Mouse (Mus musculus) T-helper 1 cell (primary cell): Measurements from ENCODE around the gene Olfr105-ps.

ENCODE experiments used
- in situ Hi-C: fragments of 300-600 bp; cut with MboI, MseI; formaldehyde crosslinking; loops from one replicate; pipeline ENCODE4 v1.15.1; 2025; ENCODE audit warnings: high pct_unique_total_duplicates

Olfr105-ps gene

DNA sequence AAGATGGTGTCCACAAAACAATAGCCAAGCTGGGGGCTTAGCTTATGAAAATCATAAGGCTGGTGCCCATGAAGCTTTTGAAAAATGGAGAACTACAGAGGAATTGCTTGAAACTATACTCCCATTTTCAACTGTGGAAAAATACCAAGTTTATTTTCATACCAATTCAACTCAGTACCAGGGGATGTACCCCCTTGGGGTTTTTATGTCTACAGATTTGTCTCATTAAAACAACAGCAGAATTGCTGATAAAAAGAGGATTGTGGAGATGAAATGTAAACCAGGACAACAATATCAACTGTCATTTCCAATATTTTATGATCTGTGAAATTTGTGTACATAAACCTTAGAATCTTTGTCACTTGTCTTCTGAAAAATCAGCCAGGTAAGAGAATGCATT, at the start of gene Olfr105-ps:
Olfr105-ps (plus strand) TSS at position 301 of the 400 bp plus-strand sequence.
- in situ Hi-C loops = no loop called here

DNA sequence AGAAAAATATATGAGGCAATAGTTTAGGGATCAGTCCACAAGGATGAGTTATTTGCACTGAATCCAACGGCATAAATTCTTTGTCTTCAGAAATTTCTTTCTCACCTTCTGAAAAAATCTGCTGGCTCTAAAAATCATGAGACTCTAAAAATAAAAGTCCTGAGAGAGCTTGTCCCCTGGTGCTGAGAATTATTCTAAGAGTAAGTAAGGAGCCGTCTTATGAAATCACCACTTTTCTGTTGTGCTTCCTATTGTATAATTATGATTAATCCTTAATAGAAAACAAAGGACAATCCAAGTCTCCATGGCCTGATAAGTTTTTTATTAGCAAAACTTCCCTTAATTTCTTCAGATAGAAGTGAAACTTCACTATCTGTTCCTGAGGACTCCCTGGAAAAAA, 39.2 kb upstream of the Olfr105-ps start, which contains the start of gene Olfr103:
Olfr103 (minus strand) TSS at position 101 of the 400 bp plus-strand sequence.
- in situ Hi-C loops = no loop called here

DNA sequence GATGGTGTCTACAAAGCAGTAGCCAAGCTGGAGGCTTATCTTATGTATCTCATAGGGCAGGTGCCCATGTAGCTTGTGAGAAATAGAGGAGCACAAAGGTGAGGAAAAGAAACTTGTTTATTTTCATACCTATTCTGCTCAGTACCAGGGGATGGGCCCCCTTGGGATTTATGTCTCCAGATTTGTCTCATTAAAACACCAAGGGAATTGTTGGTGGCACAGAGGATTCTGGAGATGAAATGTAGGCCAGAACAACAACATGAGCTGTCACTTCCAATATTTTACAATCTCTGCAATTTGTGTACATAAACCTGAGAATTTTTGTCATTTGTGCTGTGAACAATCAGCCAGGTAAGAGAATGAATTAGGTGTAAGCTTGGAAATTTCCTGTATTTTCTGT, 19.6 kb upstream of the Olfr105-ps start, which contains the start of gene Olfr104-ps:
Olfr104-ps (plus strand) TSS at position 301 of the 400 bp plus-strand sequence.
- in situ Hi-C loops = no loop called here

DNA sequence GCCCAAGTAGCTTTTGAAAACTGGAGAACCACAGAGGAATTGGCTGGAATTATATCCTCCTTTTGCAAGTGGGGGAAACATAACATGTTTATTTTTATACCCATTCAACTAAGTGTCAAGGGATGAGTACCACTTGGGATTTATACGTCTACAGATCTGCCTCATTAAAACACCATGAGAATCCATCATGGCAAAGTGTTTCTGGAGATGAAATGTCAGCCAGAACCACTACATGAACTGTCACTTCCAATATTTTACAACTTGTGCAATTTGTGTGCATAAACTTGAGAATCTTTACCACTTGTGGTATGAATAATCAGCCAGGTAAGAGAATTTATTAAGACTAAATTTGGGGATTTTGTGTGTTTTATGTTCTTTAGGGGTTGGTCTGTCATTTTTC, 11.3 kb downstream of the Olfr105-ps start, which contains the start of gene Olfr106-ps:
Olfr106-ps (plus strand) TSS at position 301 of the 400 bp plus-strand sequence.
- in situ Hi-C loops = no loop called here

DNA sequence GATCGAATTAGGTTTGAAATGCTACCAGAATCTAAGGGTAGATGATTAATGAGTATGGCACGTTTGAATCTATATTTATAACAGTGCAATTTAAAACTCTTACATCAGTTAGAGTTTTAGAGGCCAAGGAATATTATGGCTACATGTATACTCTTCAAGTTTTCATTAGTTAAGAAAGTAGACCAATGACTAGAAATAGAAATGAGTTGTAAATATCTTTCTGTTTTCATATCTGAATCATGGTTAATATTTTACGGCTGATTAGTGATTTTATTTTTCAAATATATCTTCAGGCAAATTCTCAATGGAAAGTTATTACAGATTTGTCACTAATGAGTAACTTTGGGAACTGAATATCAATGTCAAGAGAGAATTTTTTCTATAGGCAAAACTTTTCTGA, 20.1 kb downstream of the Olfr105-ps start, which contains the start of gene Olfr107:
Olfr107 (plus strand) TSS at position 301 of the 400 bp plus-strand sequence.
- in situ Hi-C loops = no loop called here

DNA sequence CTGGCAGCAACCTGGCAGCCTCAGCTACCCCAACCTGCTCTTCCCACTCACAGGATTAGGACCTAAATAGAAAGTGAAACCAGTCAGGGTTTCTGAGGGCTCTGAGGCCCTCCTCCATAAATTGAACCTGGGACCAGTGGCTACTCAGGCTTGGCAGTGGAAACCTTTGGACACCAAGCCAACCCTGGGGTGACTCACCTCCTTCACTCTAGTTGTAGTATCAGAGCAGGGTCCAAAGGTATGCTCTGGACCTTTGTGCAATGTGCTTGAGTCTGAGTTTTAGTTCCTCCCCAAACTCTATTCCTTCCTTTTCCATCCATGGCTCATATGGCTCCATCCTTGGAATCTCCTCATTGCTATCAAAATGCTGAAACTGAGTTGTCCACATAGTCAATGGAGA, 34.5 kb downstream of the Olfr105-ps start:
- in situ Hi-C loops = no loop called here
